Comparison of ENCODE assay signal across 8 mouse cellular contexts in the genomic region with DNA sequence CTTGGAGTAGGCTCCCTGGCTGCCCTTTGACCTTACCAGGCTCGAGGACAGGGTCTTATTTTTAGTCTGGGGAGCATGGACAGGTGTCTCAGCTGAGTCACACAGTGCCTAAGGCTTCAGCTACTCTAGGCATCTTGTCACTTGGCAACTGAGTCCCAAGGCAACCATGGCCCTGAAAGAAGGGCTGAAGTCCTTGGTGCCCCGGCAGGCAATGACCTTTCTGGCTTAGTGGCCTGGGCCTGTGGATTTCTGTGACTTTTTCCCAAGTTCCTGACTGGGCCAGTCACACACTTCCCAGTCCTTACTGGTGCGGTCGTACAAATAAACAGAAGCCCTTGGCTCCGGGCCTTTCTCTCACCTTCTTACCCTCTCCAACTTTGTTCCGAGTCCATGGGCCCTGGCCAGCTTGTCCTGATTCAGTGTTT. TPM values are rescaled to one million over a fixed set of nuclear protein-coding genes. Genes with fewer than 3 reads are reported as not detected.
DNase-seq lines count a peak whose midpoint lies in the region; ATAC-seq and TF ChIP-seq lines count a peak whose summit lies in the region.

No protein-coding gene starts in this region.

- H3K4me3 ChIP-seq in heart, embryonic 11.5 days (ENCODE audit: low read depth, low read length) = peak overlapping the region; percentile 82; the same call in 1 of the 2 replicates
- peak overlapping the region; percentile 71 for H3K4me3 ChIP-seq in cortical plate, adult 2 months (ENCODE audit: insufficient read depth, low read length)
- H3K4me3 ChIP-seq in hindbrain, embryonic 13.5 days = peak overlapping the region; percentile 71
- peak overlapping the region; percentile 87; the same call in 1 of the 2 replicates for H3K4me3 ChIP-seq in lung, embryonic 14.5 days (ENCODE audit: low read depth, low read length)

- no peak for ATAC-seq in heart, embryonic 11.5 days (replicated peaks; ENCODE audit: insufficient number of reproducible peaks, low FRiP score, low TSS enrichment)
- ATAC-seq in hindbrain, embryonic 13.5 days (ENCODE audit: low FRiP score) = no peak
- ATAC-seq in lung, embryonic 14.5 days (ENCODE audit: insufficient read depth) = no peak

- peaks cover 19% of the 10 kb centered on the region for H3K36me3 ChIP-seq in heart, embryonic 11.5 days (ENCODE audit: control insufficient read depth, insufficient read depth, low read length)
- H3K36me3 ChIP-seq in hindbrain, embryonic 13.5 days = peaks cover 48% of the 10 kb centered on the region
- H3K36me3 ChIP-seq in lung, embryonic 14.5 days (ENCODE audit: insufficient read depth) = peaks cover 30% of the 10 kb centered on the region

- no peaks in the 10 kb centered on the region for H3K27me3 ChIP-seq in heart, embryonic 11.5 days (ENCODE audit: control insufficient read depth, insufficient read depth, low read length)
- H3K27me3 ChIP-seq in hindbrain, embryonic 13.5 days = no peaks in the 10 kb centered on the region
- H3K27me3 ChIP-seq in lung, embryonic 14.5 days (ENCODE audit: insufficient read depth, low read length) = no peaks in the 10 kb centered on the region

- DNase-seq in heart, adult 11 months = no peak
- no peak for DNase-seq in lung, embryonic 14.5 days
- DNase-seq in frontal cortex, postnatal 25 days (ENCODE audit: low spot score in 2 of 2) = no peak
- DNase-seq in layer of hippocampus, adult 9-11 months = no peak
- DNase-seq in frontal cortex, adult 2 months (ENCODE audit: extremely low spot score in 1 of 2, low spot score in 1 of 2) = no peak

- H3K4me2 ChIP-seq in heart, embryonic 11.5 days = peak overlapping the region; percentile 84
- H3K4me2 ChIP-seq in hindbrain, embryonic 13.5 days = peak overlapping the region; percentile 56
- peak overlapping the region; percentile 77 for H3K4me2 ChIP-seq in lung, embryonic 14.5 days

- 66% methylated on average over 6 of the region's 6 CpGs for WGBS in heart, embryonic 11.5 days (ENCODE audit: insufficient replicate concordance)
- 80% methylated on average over 6 of the region's 6 CpGs for WGBS in hindbrain, embryonic 13.5 days
- 47% methylated on average over 6 of the region's 6 CpGs for WGBS in lung, embryonic 14.5 days

- peaks cover 18% of the 10 kb centered on the region for H3K4me1 ChIP-seq in heart, embryonic 11.5 days (ENCODE audit: control insufficient read depth, insufficient read depth, low read length)
- peaks cover 4% of the 10 kb centered on the region; the same call in 1 of the 2 replicates for H3K4me1 ChIP-seq in cortical plate, adult 2 months (ENCODE audit: control insufficient read depth, insufficient read depth, low read length)
- H3K4me1 ChIP-seq in hindbrain, embryonic 13.5 days (replicated peaks) = peaks cover 35% of the 10 kb centered on the region
- peaks cover 18% of the 10 kb centered on the region for H3K4me1 ChIP-seq in lung, embryonic 14.5 days (ENCODE audit: insufficient read depth)

- peak overlapping the region; percentile 81; the same call in 1 of the 2 replicates for H3K9ac ChIP-seq in heart, embryonic 11.5 days (ENCODE audit: low read depth, low read length)
- peak overlapping the region; percentile 78 for H3K9ac ChIP-seq in hindbrain, embryonic 13.5 days
- no peak overlapping the region for H3K9ac ChIP-seq in lung, embryonic 14.5 days

- TF ChIP-seq POLR2A in cortical plate, adult 2 months (IDR thresholded peaks at IDR 0.05; ENCODE audit: extremely low read depth, insufficient read depth, low read length) = no peak

- H3K9me3 ChIP-seq in heart, embryonic 11.5 days (replicated peaks; ENCODE audit: control insufficient read depth, low read length) = no peaks in the 10 kb centered on the region
- no peaks in the 10 kb centered on the region for H3K9me3 ChIP-seq in hindbrain, embryonic 13.5 days
- no peaks in the 10 kb centered on the region for H3K9me3 ChIP-seq in lung, embryonic 14.5 days (ENCODE audit: low read depth, low read length)

- TF ChIP-seq CTCF in cortical plate, adult 2 months (IDR thresholded peaks at IDR 0.05; ENCODE audit: extremely low read depth, insufficient read depth, low read length) = no peak
- no peak for TF ChIP-seq CTCF in lung, embryonic 14.5 days (IDR thresholded peaks at IDR 0.05; ENCODE audit: low read depth)

- H3K27ac ChIP-seq in heart, embryonic 11.5 days (ENCODE audit: low read depth, low read length) = no peak overlapping the region
- H3K27ac ChIP-seq in cortical plate, adult 2 months (ENCODE audit: insufficient read depth, low read length) = no peak overlapping the region
- H3K27ac ChIP-seq in hindbrain, embryonic 13.5 days = no peak overlapping the region
- no peak overlapping the region for H3K27ac ChIP-seq in lung, embryonic 14.5 days (ENCODE audit: low read depth)

RNA-seq across cellular contexts. Expression of gene Mief2, which starts 1.0 kb away (rescaled TPM):
- polyA plus RNA-seq in heart, embryonic 11.5 days (2014; fragmentation: Nextera tagmentation; extraction: Ambion mirVana) = 14.4 and 18.4 TPM in 2 replicates
- polyA plus RNA-seq in cortical plate, adult 2 months (2012; rRNA removed) = 23.7 and 27.7 TPM in 2 replicates
- polyA plus RNA-seq in hindbrain, embryonic 13.5 days (2015; fragmentation: Nextera tagmentation; extraction: Ambion mirVana) = 21.2 and 22.4 TPM in 2 replicates
- 12.9 and 15.3 TPM in 2 replicates for polyA plus RNA-seq in lung, embryonic 14.5 days (2014; fragmentation: Nextera tagmentation; extraction: Ambion mirVana)
- polyA plus RNA-seq in frontal cortex, adult 2 months (2012; rRNA removed) = 20.1 and 24.1 TPM in 2 replicates

RNA-seq across cellular contexts. Expression of gene Flii, which starts 2.2 kb away (rescaled TPM):
- 63.6 and 79.5 TPM in 2 replicates for polyA plus RNA-seq in heart, embryonic 11.5 days (2014; fragmentation: Nextera tagmentation; extraction: Ambion mirVana)
- 115 and 122 TPM in 2 replicates for polyA plus RNA-seq in cortical plate, adult 2 months (2012; rRNA removed)
- polyA plus RNA-seq in hindbrain, embryonic 13.5 days (2015; fragmentation: Nextera tagmentation; extraction: Ambion mirVana) = 64.7 and 68.2 TPM in 2 replicates
- 86.2 and 88.6 TPM in 2 replicates for polyA plus RNA-seq in lung, embryonic 14.5 days (2014; fragmentation: Nextera tagmentation; extraction: Ambion mirVana)
- polyA plus RNA-seq in frontal cortex, adult 2 months (2012; rRNA removed) = 116 and 131 TPM in 2 replicates

RNA-seq across cellular contexts. Expression of gene Llgl1, which starts 29.7 kb away (rescaled TPM):
- polyA plus RNA-seq in heart, embryonic 11.5 days (2014; fragmentation: Nextera tagmentation; extraction: Ambion mirVana) = 32.6 and 40.7 TPM in 2 replicates
- polyA plus RNA-seq in cortical plate, adult 2 months (2012; rRNA removed) = 58.3 and 60.4 TPM in 2 replicates
- polyA plus RNA-seq in hindbrain, embryonic 13.5 days (2015; fragmentation: Nextera tagmentation; extraction: Ambion mirVana) = 61.0 and 61.2 TPM in 2 replicates
- 64.6 and 69.6 TPM in 2 replicates for polyA plus RNA-seq in lung, embryonic 14.5 days (2014; fragmentation: Nextera tagmentation; extraction: Ambion mirVana)
- polyA plus RNA-seq in frontal cortex, adult 2 months (2012; rRNA removed) = 56.5 and 56.9 TPM in 2 replicates

RNA-seq across cellular contexts. Expression of gene Top3a, which starts 47.9 kb away (rescaled TPM):
- polyA plus RNA-seq in heart, embryonic 11.5 days (2014; fragmentation: Nextera tagmentation; extraction: Ambion mirVana) = 10.5 and 13.1 TPM in 2 replicates
- 5.8 TPM in 2 replicates for polyA plus RNA-seq in cortical plate, adult 2 months (2012; rRNA removed)
- 10.3 and 10.4 TPM in 2 replicates for polyA plus RNA-seq in hindbrain, embryonic 13.5 days (2015; fragmentation: Nextera tagmentation; extraction: Ambion mirVana)
- polyA plus RNA-seq in lung, embryonic 14.5 days (2014; fragmentation: Nextera tagmentation; extraction: Ambion mirVana) = 20.2 and 22.2 TPM in 2 replicates
- 6.0 and 6.1 TPM in 2 replicates for polyA plus RNA-seq in frontal cortex, adult 2 months (2012; rRNA removed)

RNA-seq across cellular contexts. Expression of gene Smcr8, which starts 48.1 kb away (rescaled TPM):
- polyA plus RNA-seq in heart, embryonic 11.5 days (2014; fragmentation: Nextera tagmentation; extraction: Ambion mirVana) = 6.0 and 6.1 TPM in 2 replicates
- polyA plus RNA-seq in cortical plate, adult 2 months (2012; rRNA removed) = 12.0 and 12.8 TPM in 2 replicates
- 5.9 and 6.5 TPM in 2 replicates for polyA plus RNA-seq in hindbrain, embryonic 13.5 days (2015; fragmentation: Nextera tagmentation; extraction: Ambion mirVana)
- polyA plus RNA-seq in lung, embryonic 14.5 days (2014; fragmentation: Nextera tagmentation; extraction: Ambion mirVana) = 6.6 and 8.3 TPM in 2 replicates
- 10.7 and 12.3 TPM in 2 replicates for polyA plus RNA-seq in frontal cortex, adult 2 months (2012; rRNA removed)
